Mouse (Mus musculus) kidney, embryonic 16.5 days (tissue): Measurements from ENCODE around the gene Kalrn. TPM values are rescaled to one million over a fixed set of nuclear protein-coding genes. Genes with fewer than 3 reads are reported as not detected.
A peak's percentile ranks its signal among the peaks of the same experiment; 100 is the strongest.

Experiments
- ATAC-seq: fragments of 200-750 bp; cut with Nextera tagmentation; 2 replicates; pipeline ENCODE4 v1.8.0; 2017; ENCODE audit warnings: moderate TSS enrichment; ENCODE audit not compliant: low FRiP score, low TSS enrichment
- H3K27ac ChIP-seq: fragments of 300-500 bp; sonication (generic); 2 replicates; pipeline ENCODE4 v1.5.1; 2014; ENCODE audit warnings: low read length
- H3K27me3 ChIP-seq: fragments of 300-500 bp; sonication (generic); 2 replicates; pipeline ENCODE4 v1.6.1; 2014; ENCODE audit warnings: low read length, control low read depth, mixed read lengths; ENCODE audit not compliant: insufficient read depth
- H3K36me3 ChIP-seq: fragments of 300-500 bp; sonication (generic); 2 replicates; pipeline ENCODE4 v1.6.1; 2014; ENCODE audit warnings: low read length, control low read depth, mixed read lengths; ENCODE audit not compliant: insufficient read depth
- H3K4me1 ChIP-seq: fragments of 300-500 bp; sonication (generic); 2 replicates; pipeline ENCODE4 v1.6.1; 2014; ENCODE audit warnings: low read length, control low read depth, mixed read lengths; ENCODE audit not compliant: insufficient read depth
- H3K4me2 ChIP-seq: fragments of 300-500 bp; sonication (generic); replicated peaks from 2 replicates; pipeline ENCODE4 v1.6.1; 2014; ENCODE audit warnings: low read depth, low read length
- H3K4me3 ChIP-seq: fragments of 300-500 bp; sonication (generic); 2 replicates; pipeline ENCODE4 v1.5.1; 2014; ENCODE audit warnings: mild to moderate bottlenecking, low read length
- H3K9ac ChIP-seq: fragments of 300-500 bp; sonication (generic); replicated peaks from 2 replicates; pipeline ENCODE4 v1.6.1; 2014; ENCODE audit warnings: low read length
- H3K9me3 ChIP-seq: fragments of 300-500 bp; sonication (generic); 2 replicates; pipeline ENCODE4 v1.6.1; 2016; ENCODE audit warnings: low read length, control low read depth
- WGBS: fragments of 180-500 bp; shearing (Covaris S2); extraction: QIAGEN DNeasy Blood & Tissue Kit; methylation state at CpG from one replicate; pipeline ENCODE4 v1.1.7; 2014; 5-methylcytosine and 5-hydroxymethylcytosine counted together
- polyA plus RNA-seq: library from polyadenylated mRNA; unstranded; fragments of >200 nt; fragmentation: Nextera tagmentation; extraction: Ambion mirVana; gene quantifications from 2 replicates; pipeline ENCODE4 v1.2.1, GENCODE M21; 2015

Gene Kalrn
- polyA plus RNA-seq, 1 experiment from 2014 or later = 15.2 TPM

DNA sequence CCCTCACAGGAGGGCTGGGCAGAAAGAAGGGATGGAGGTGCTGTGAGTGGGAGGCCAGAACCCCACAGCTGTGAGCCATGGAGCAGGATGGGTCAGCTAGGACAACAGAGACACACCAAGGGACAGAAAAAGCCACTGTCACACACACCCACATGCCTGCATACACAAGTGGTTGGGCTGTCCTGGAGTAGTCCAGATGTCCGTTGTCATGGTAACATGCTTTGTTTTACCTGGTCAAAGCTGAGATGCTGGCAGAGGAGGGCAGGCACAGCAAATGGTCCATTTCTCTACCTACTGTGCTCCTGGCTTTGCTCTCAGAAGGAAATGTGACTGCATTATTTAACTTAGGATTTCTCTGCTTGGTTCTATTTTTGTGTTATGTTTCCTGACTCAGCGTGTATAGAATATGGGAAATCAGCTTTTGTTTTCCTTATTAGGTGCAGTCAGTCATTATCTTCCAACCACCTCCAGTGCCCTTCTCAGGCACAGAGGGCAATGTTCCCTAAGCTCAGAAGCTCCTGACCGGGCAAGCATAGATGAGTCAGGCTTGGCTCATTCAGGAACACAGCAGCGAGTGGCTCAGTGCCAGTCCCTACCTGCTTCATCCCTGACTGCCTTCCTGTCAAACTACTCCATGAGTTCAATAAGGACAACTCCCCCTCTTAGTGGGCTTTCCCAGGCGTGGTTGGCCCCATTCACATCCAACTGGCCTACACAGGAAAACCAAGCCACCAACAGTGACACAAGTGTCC, 183.6 kb downstream of the Kalrn start:
- H3K27me3 ChIP-seq = no peaks in the 10 kb centered on the region
- no peak overlapping the region for H3K27ac ChIP-seq
- no peaks in the 10 kb centered on the region for H3K36me3 ChIP-seq
- no peak overlapping the region for H3K9ac ChIP-seq
- 69% methylated on average over 5 of the region's 5 CpGs for WGBS
- no peaks in the 10 kb centered on the region for H3K9me3 ChIP-seq
- no peaks in the 10 kb centered on the region for H3K4me1 ChIP-seq
- H3K4me2 ChIP-seq = no peak overlapping the region
- no peak for ATAC-seq
- no peak overlapping the region for H3K4me3 ChIP-seq

- Histone ChIP-seq H3K36me3 (no peaks in the 10 kb centered on the region), H3K4me1 (no peaks in the 10 kb centered on the region), H3K27ac (no peak overlapping the region), H3K27me3 (no peaks in the 10 kb centered on the region), H3K4me3 (no peak overlapping the region), H3K9me3 (no peaks in the 10 kb centered on the region), H3K9ac (no peak overlapping the region), H3K4me2 (no peak overlapping the region)
- 78% methylated on average over 6 of the region's 6 CpGs for WGBS
- ATAC-seq = no peak
Measured at GRCm38 (mm10) chr16:34388871-34389270, 184.5 kb downstream of the Kalrn start.

- 91% methylated on average over 8 of the region's 8 CpGs for WGBS
- Histone ChIP-seq H3K4me1 (no peaks in the 10 kb centered on the region), H3K4me3 (no peak overlapping the region), H3K9me3 (no peaks in the 10 kb centered on the region), H3K27me3 (no peaks in the 10 kb centered on the region), H3K9ac (no peak overlapping the region), H3K36me3 (no peaks in the 10 kb centered on the region), H3K4me2 (no peak overlapping the region), H3K27ac (no peak overlapping the region)
- ATAC-seq = no peak
Measured at GRCm38 (mm10) chr16:34385065-34385464, 188.3 kb downstream of the Kalrn start.

DNA sequence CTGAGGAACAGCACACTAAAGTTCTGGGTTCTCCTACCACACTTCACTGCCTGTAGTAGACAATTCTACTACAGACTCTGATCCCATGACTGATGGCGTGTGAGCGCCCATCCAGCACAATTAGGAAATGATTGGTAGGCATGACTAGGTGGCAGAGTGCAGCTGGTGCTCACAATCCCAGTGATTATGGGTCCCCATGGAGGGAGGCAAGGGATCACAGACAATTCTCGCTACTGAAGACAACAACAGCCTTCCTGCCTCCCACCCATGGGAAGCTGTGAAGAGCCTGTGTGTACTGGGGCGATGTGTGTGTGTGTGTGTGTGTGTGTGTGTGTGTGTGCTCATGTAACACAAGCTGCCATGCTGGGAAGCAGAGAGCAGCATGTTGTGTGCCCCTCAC, 190.3 kb downstream of the Kalrn start:
- Histone ChIP-seq H3K4me2 (no peak overlapping the region), H3K27me3 (no peaks in the 10 kb centered on the region), H3K9ac (no peak overlapping the region), H3K4me1 (no peaks in the 10 kb centered on the region), H3K9me3 (no peaks in the 10 kb centered on the region), H3K36me3 (no peaks in the 10 kb centered on the region), H3K27ac (no peak overlapping the region), H3K4me3 (no peak overlapping the region)
- 82% methylated on average over 4 of the region's 4 CpGs for WGBS
- no peak for ATAC-seq

- H3K4me3 ChIP-seq = no peak overlapping the region
- no peak overlapping the region for H3K4me2 ChIP-seq
- no peak overlapping the region for H3K9ac ChIP-seq
- peaks cover 9% of the 10 kb centered on the region; the same call in 1 of the 2 replicates for H3K4me1 ChIP-seq
- no peaks in the 10 kb centered on the region for H3K27me3 ChIP-seq
- no peak for ATAC-seq
- no peaks in the 10 kb centered on the region for H3K36me3 ChIP-seq
- no peaks in the 10 kb centered on the region for H3K9me3 ChIP-seq
- 57% methylated on average over 12 of the region's 12 CpGs for WGBS
- H3K27ac ChIP-seq = no peak overlapping the region
Measured at GRCm38 (mm10) chr16:34376166-34376857, 197.0 kb downstream of the Kalrn start.

GRCm38 (mm10) chr16:34373519-34373918, 199.8 kb downstream of the Kalrn start:
- Histone ChIP-seq H3K9ac (no peak overlapping the region), H3K9me3 (no peaks in the 10 kb centered on the region), H3K36me3 (no peaks in the 10 kb centered on the region), H3K4me3 (no peak overlapping the region), H3K27me3 (no peaks in the 10 kb centered on the region), H3K27ac (no peak overlapping the region), H3K4me2 (no peak overlapping the region), H3K4me1 (peaks cover 9% of the 10 kb centered on the region; the same call in 1 of the 2 replicates)
- 76% methylated on average over 4 of the region's 4 CpGs for WGBS
- no peak for ATAC-seq

GRCm38 (mm10) chr16:34372103-34372741, 201.1 kb downstream of the Kalrn start:
- Histone ChIP-seq H3K27me3 (no peaks in the 10 kb centered on the region), H3K4me1 (peaks cover 9% of the 10 kb centered on the region; the same call in 1 of the 2 replicates), H3K36me3 (no peaks in the 10 kb centered on the region), H3K9ac (no peak overlapping the region), H3K27ac (no peak overlapping the region), H3K4me2 (no peak overlapping the region), H3K9me3 (no peaks in the 10 kb centered on the region), H3K4me3 (no peak overlapping the region)
- peak; percentile 31; the same call in 1 of the 2 replicates for ATAC-seq
- 57% methylated on average over 15 of the region's 15 CpGs for WGBS

- Histone ChIP-seq H3K9me3 (no peaks in the 10 kb centered on the region), H3K27me3 (no peaks in the 10 kb centered on the region), H3K27ac (no peak overlapping the region), H3K9ac (no peak overlapping the region), H3K4me3 (no peak overlapping the region), H3K4me2 (no peak overlapping the region), H3K36me3 (no peaks in the 10 kb centered on the region; the same call in 1 of the 2 replicates), H3K4me1 (no peaks in the 10 kb centered on the region)
- WGBS = 69% methylated on average over 4 of the region's 4 CpGs
- no peak for ATAC-seq
Measured at GRCm38 (mm10) chr16:34359206-34359605, 214.1 kb downstream of the Kalrn start.

DNA sequence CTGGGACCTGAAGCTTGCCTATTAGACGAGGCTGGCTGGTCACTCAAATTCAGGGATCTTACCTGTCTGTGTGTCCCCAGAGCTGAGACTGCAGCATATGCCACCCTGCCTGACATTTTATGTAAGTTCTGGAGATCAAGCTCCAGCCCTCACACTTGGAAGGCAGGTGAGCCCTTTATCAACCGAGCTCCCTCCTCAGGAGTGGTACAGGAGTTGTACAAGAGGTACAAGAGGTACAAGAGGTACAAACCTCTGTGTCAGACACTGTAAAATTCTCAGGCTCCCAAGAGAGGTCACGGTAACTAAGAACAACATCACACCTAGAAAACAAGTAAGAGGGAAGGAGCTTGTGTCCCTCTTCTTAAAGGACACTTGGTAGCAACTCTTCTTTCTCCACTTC, 217.8 kb downstream of the Kalrn start:
- 89% methylated on average over 3 of the region's 3 CpGs for WGBS
- no peak for ATAC-seq

More for the DNA sequence above, 217.8 kb downstream of the Kalrn start:
- no peaks in the 10 kb centered on the region for H3K27me3 ChIP-seq
- peaks cover 20% of the 10 kb centered on the region for H3K4me1 ChIP-seq
- H3K4me3 ChIP-seq = no peak overlapping the region
- no peaks in the 10 kb centered on the region for H3K9me3 ChIP-seq
- no peak overlapping the region for H3K4me2 ChIP-seq
- no peak overlapping the region for H3K27ac ChIP-seq
- no peaks in the 10 kb centered on the region; the same call in 1 of the 2 replicates for H3K36me3 ChIP-seq
- no peak overlapping the region for H3K9ac ChIP-seq
